Mouse (Mus musculus): ENCODE data around the gene Tmco1.

GRCm38 (mm10) chr1:167340910-167341528 is 32.8 kb downstream of the Tmco1 start:
- no peak for TF ChIP-seq CTCF (IDR thresholded peaks at IDR 0.05; ENCODE audit: insufficient read depth, low read length)
- TF ChIP-seq POLR2A (IDR thresholded peaks at IDR 0.05; ENCODE audit: borderline replicate concordance, extremely low read depth, low read depth, low read length) = no peak
